In genomic region chr17:30006877-30007276, GRCm38 (mm10) we compare ENCODE assay signal across 9 mouse cellular contexts. TPM values are rescaled to one million over a fixed set of nuclear protein-coding genes. Genes with fewer than 3 reads are reported as not detected.
DNase-seq lines count a peak whose midpoint lies in the region; ATAC-seq and TF ChIP-seq lines count a peak whose summit lies in the region.
"Had no signal": no experiment of that assay in that cellular context is flagged by ENCODE, and none has a peak within 500 bp of the region (broad histone marks: within the 10 kb centered on the region; RNA-seq: fewer than 3 reads in every experiment).

No protein-coding gene starts in this region.

- peak overlapping the region; percentile 1 for H3K4me2 ChIP-seq in neural tube, embryonic 11.5 days (ENCODE audit: low read depth)
- H3K4me2 ChIP-seq in liver, embryonic 14.5 days (ENCODE audit: low read depth) = peak overlapping the region; percentile 92
- peak overlapping the region; percentile 29; the same call in 1 of the 2 replicates for H3K4me2 ChIP-seq in stomach, postnatal 0 days (replicated peaks; ENCODE audit: low read depth)

- H3K9me3 ChIP-seq in neural tube, embryonic 11.5 days (ENCODE audit: control insufficient read depth, low read length) = no peaks in the 10 kb centered on the region
- no peaks in the 10 kb centered on the region for H3K9me3 ChIP-seq in liver, embryonic 14.5 days (ENCODE audit: control insufficient read depth, low read length)
- H3K9me3 ChIP-seq in stomach, postnatal 0 days (ENCODE audit: control insufficient read depth, low read length) = no peaks in the 10 kb centered on the region

- no peak overlapping the region for H3K27ac ChIP-seq in neural tube, embryonic 11.5 days (ENCODE audit: low read depth, low read length)
- no peak overlapping the region; the same call in 1 of the 2 replicates for H3K27ac ChIP-seq in liver, embryonic 14.5 days
- peak overlapping the region; percentile 45; the same call in 1 of the 2 replicates for H3K27ac ChIP-seq in stomach, postnatal 0 days (replicated peaks)

- H3K27me3 ChIP-seq in neural tube, embryonic 11.5 days (ENCODE audit: control insufficient read depth, insufficient read depth, low read length) = no peaks in the 10 kb centered on the region
- H3K27me3 ChIP-seq in liver, embryonic 14.5 days (ENCODE audit: control insufficient read depth, insufficient read depth, low read length) = no peaks in the 10 kb centered on the region
- H3K27me3 ChIP-seq in stomach, postnatal 0 days (ENCODE audit: control insufficient read depth, insufficient read depth, low read length) = no peaks in the 10 kb centered on the region

- H3K4me1 ChIP-seq in neural tube, embryonic 11.5 days (ENCODE audit: control insufficient read depth, insufficient read depth, low read length) = peaks cover 33% of the 10 kb centered on the region
- peaks cover 20 to 34% of the 10 kb centered on the region in 2 experiments for H3K4me1 ChIP-seq in liver, embryonic 14.5 days (replicated peaks; ENCODE audit: control insufficient read depth in 2 of 2, insufficient read depth in 2 of 2, low read length in 1 of 2)
- peaks cover 13% of the 10 kb centered on the region; the same call in 1 of the 2 replicates for H3K4me1 ChIP-seq in stomach, postnatal 0 days (replicated peaks; ENCODE audit: control insufficient read depth, insufficient read depth)

- H3K36me3 ChIP-seq in neural tube, embryonic 11.5 days (ENCODE audit: control insufficient read depth, insufficient read depth, low read length) = no peaks in the 10 kb centered on the region
- no peaks in the 10 kb centered on the region for H3K36me3 ChIP-seq in liver, embryonic 14.5 days (replicated peaks; ENCODE audit: control insufficient read depth, insufficient read depth, low read depth)
- H3K36me3 ChIP-seq in stomach, postnatal 0 days (ENCODE audit: control insufficient read depth, insufficient read depth, low read length) = no peaks in the 10 kb centered on the region

- peak; percentile 90 for DNase-seq in heart, adult 11 months
- DNase-seq in heart, adult 18-20 months = no peak
- no peak for DNase-seq in neural tube, embryonic 11.5 days (ENCODE audit: low spot score)
- no peak for DNase-seq in neural tube, embryonic 10.5 days (ENCODE audit: extremely low spot score, low spot score)
- no peak for DNase-seq in liver, embryonic 14.5 days (ENCODE audit: low read depth in 3 of 3, low spot score in 3 of 3)
- DNase-seq in stomach, postnatal 0 days (ENCODE audit: low spot score) = no peak
- no peak for DNase-seq in left cerebral cortex, adult 11 months (ENCODE audit: low spot score)
- DNase-seq in cerebellum, adult 18-20 months = no peak
- DNase-seq: retina, postnatal 1 day had no signal

- no peak for ATAC-seq in neural tube, embryonic 11.5 days (ENCODE audit: insufficient read depth, low FRiP score, low TSS enrichment)
- no peak for ATAC-seq in liver, embryonic 14.5 days (ENCODE audit: insufficient read depth)
- no peak for ATAC-seq in stomach, postnatal 0 days (ENCODE audit: low FRiP score, low TSS enrichment)

- H3K9ac ChIP-seq in neural tube, embryonic 11.5 days (ENCODE audit: low read length) = no peak overlapping the region
- H3K9ac ChIP-seq in liver, embryonic 14.5 days (replicated peaks) = no peak overlapping the region
- H3K9ac ChIP-seq in stomach, postnatal 0 days (ENCODE audit: low read length) = peak overlapping the region; percentile 31; the same call in 1 of the 2 replicates

- no peak for TF ChIP-seq EP300 in liver, embryonic 14.5 days (IDR thresholded peaks at IDR 0.05; ENCODE audit: low read depth)
- no peak for TF ChIP-seq EP300 in stomach, postnatal 0 days (optimal IDR thresholded peaks at IDR 0.05)

- TF ChIP-seq CTCF in liver, embryonic 14.5 days (IDR thresholded peaks at IDR 0.05; ENCODE audit: low read depth) = no peak
- no peak for TF ChIP-seq CTCF in stomach, postnatal 0 days (IDR thresholded peaks at IDR 0.05; ENCODE audit: low read depth)

- 0 out of 2 replicates have a peak overlapping the region, but pooled peaks have one; percentile 6 for H3K4me3 ChIP-seq in neural tube, embryonic 11.5 days (ENCODE audit: low read depth, low read length)
- H3K4me3 ChIP-seq in liver, embryonic 14.5 days (ENCODE audit: insufficient read depth in 1 of 2, low read depth in 2 of 2, low read length in 2 of 2) = no peak overlapping the region
- H3K4me3 ChIP-seq in stomach, postnatal 0 days (ENCODE audit: low read depth, low read length) = no peak overlapping the region

- WGBS in neural tube, embryonic 11.5 days = 87% methylated on average over 2 of the region's 2 CpGs
- 82% methylated on average over 2 of the region's 2 CpGs for WGBS in liver, embryonic 14.5 days (ENCODE audit: insufficient replicate concordance)
- 62% methylated on average over 2 of the region's 2 CpGs for WGBS in stomach, postnatal 0 days

RNA-seq across cellular contexts. Expression of gene Zfand3, which starts 2.3 kb away (rescaled TPM):
- 100 to 1,000 TPM; 120 to 131 TPM for total RNA-seq in heart, adult 18-20 months (2021)
- polyA plus RNA-seq in neural tube, embryonic 11.5 days (2014; fragmentation: Nextera tagmentation; extraction: Ambion mirVana) = 65.8 and 67.0 TPM in 2 replicates
- polyA plus RNA-seq in liver, embryonic 14.5 days (2012; rRNA removed) = 13.8 and 19.2 TPM in 2 replicates
- polyA plus RNA-seq in liver, embryonic 14.5 days (2014; fragmentation: Nextera tagmentation; extraction: Ambion mirVana) = 9.6 and 12.1 TPM in 2 replicates
- 35.5 and 36.0 TPM in 2 replicates for polyA plus RNA-seq in stomach, postnatal 0 days (2015; fragmentation: Nextera tagmentation; extraction: Ambion mirVana)

RNA-seq across cellular contexts. Expression of gene Mdga1, which starts 37.0 kb away (rescaled TPM):
- total RNA-seq in heart, adult 18-20 months (2021) = 10 to 100 TPM; 16.0 to 16.8 TPM
- 2.5 and 2.9 TPM in 2 replicates for polyA plus RNA-seq in neural tube, embryonic 11.5 days (2014; fragmentation: Nextera tagmentation; extraction: Ambion mirVana)
- 1.7 and 2.4 TPM in 2 replicates for polyA plus RNA-seq in liver, embryonic 14.5 days (2012; rRNA removed)
- polyA plus RNA-seq in liver, embryonic 14.5 days (2014; fragmentation: Nextera tagmentation; extraction: Ambion mirVana) = 0.75 and 1.6 TPM in 2 replicates
- 2.1 and 2.7 TPM in 2 replicates for polyA plus RNA-seq in stomach, postnatal 0 days (2015; fragmentation: Nextera tagmentation; extraction: Ambion mirVana)

Comparison
In these comparisons a context has a peak if more than half of its experiments do, and no peak if none do; other contexts are left out.
1. H3K4me2 ChIP-seq: peak in every context shown above with its lines; median percentile 92 in liver, embryonic 14.5 days; 29 in stomach, postnatal 0 days; 1 in neural tube, embryonic 11.5 days.